20 mouse cellular contexts compared by ENCODE assay signal in the genomic region with DNA sequence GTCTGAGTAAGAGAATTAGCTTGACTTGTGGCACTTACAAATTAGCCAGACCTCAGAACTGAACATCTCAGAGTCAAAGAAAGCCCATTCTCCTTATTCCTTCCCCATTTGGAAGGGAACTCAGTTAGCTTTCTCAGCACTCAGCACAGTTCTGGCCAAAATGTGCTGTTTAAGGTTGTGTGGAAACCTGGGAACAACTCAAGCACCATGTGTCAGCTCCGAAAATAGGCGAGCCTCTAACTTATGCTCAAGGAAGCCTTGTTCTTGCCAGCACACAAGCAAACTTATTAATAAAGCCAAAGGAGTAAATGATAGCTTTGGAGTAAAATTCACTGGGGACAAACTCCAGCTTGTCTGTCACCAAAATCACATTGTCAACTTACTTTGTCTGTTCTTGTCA. TPM values are rescaled to one million over a fixed set of nuclear protein-coding genes. Genes with fewer than 3 reads are reported as not detected.
DNase-seq lines count a peak whose midpoint lies in the region; ATAC-seq and TF ChIP-seq lines count a peak whose summit lies in the region.
"Had no signal": no experiment of that assay in that cellular context is flagged by ENCODE, and none has a peak within 500 bp of the region (broad histone marks: within the 10 kb centered on the region; RNA-seq: fewer than 3 reads in every experiment).

No protein-coding gene starts in this region.

- no peak overlapping the region for H3K9ac ChIP-seq in heart, adult 2 months (ENCODE audit: low read depth, low read length)
- H3K9ac ChIP-seq: forebrain, embryonic 12.5 days; heart, embryonic 15.5 days; hindbrain, embryonic 13.5 days had no signal

- H3K27ac ChIP-seq in heart, adult 2 months: no peak overlapping the region
- H3K27ac ChIP-seq: forebrain, embryonic 12.5 days; heart, embryonic 10.5 days; heart, embryonic 15.5 days; hindbrain, embryonic 13.5 days; hindbrain, postnatal 0 days had no signal

- intact Hi-C loops in heart, adult 2 months (cut with DNase I): no loop called here

- no peak for TF ChIP-seq CTCF in heart, adult 2 months (IDR thresholded peaks at IDR 0.05)

- no peak for DNase-seq in frontal cortex, postnatal 25 days (ENCODE audit: low spot score in 2 of 2)
- peak; percentile 88 for DNase-seq in heart, adult 11 months
- DNase-seq in heart, adult 2 months: no peak
- DNase-seq in adipocyte (ENCODE audit: low spot score): peak; percentile 37
- DNase-seq in brain, adult 2 months (ENCODE audit: low read depth, low spot score): peak; percentile 23
- DNase-seq in urinary bladder, postnatal 14 days (ENCODE audit: low spot score): no peak
- DNase-seq: adrenal gland, adult 8-10 months; adrenal gland, postnatal 36 days; heart, postnatal 14 days; kidney, adult 11 months; kidney, adult 9 months had no signal

- H3K27me3 ChIP-seq in heart, adult 2 months (ENCODE audit: control insufficient read depth, insufficient read depth, low read length): no peaks in the 10 kb centered on the region
- H3K27me3 ChIP-seq: forebrain, embryonic 12.5 days; heart, embryonic 15.5 days; hindbrain, embryonic 13.5 days had no signal

- peak; percentile 65; the same call in 1 of the 2 replicates for ATAC-seq in frontal cortex, adult (ENCODE audit: low TSS enrichment)
- ATAC-seq: forebrain, embryonic 16.5 days; hindbrain, postnatal 0 days had no signal

- TF ChIP-seq POLR2A in heart, adult 2 months (IDR thresholded peaks at IDR 0.05; ENCODE audit: insufficient read depth, low read depth, low read length): no peak

- H3K4me3 ChIP-seq in heart, adult 2 months: no peak overlapping the region
- H3K4me3 ChIP-seq: erythroblast, embryonic 14.5 days; forebrain, embryonic 12.5 days; heart, embryonic 10.5 days; heart, embryonic 15.5 days; hindbrain, embryonic 13.5 days had no signal

- no peak for TF ChIP-seq EP300 in heart, adult 2 months (IDR thresholded peaks at IDR 0.05; ENCODE audit: insufficient read depth, low read depth, low read length)

- WGBS in heart, adult 2 months: 73% methylated on average over 2 of the region's 2 CpGs

- H3K4me1 ChIP-seq in heart, adult 2 months (ENCODE audit: control insufficient read depth, insufficient read depth, low read length): no peaks in the 10 kb centered on the region
- H3K4me1 ChIP-seq: forebrain, embryonic 12.5 days; heart, embryonic 10.5 days; heart, embryonic 15.5 days; hindbrain, embryonic 13.5 days had no signal

- no peaks in the 10 kb centered on the region for H3K36me3 ChIP-seq in heart, adult 2 months (ENCODE audit: control insufficient read depth, insufficient read depth, low read length)
- H3K36me3 ChIP-seq: forebrain, embryonic 12.5 days; heart, embryonic 10.5 days; heart, embryonic 15.5 days; hindbrain, embryonic 13.5 days had no signal

- no peaks in the 10 kb centered on the region for H3K79me2 ChIP-seq in heart, adult 2 months (replicated peaks; ENCODE audit: control insufficient read depth, insufficient read depth, low read length)

RNA-seq across cellular contexts. Expression of a gene that starts 54.1 kb away (rescaled TPM):
- total RNA-seq in heart, adult 2 months (2021): 1 to 10 TPM; 2.7 to 4.2 TPM
- 5.2 and 7.2 TPM in 2 replicates for polyA plus RNA-seq in heart, adult 2 months (2012; rRNA removed)
- total RNA-seq: hematopoietic stem cell, adult 5-6 weeks had no signal
- polyA plus RNA-seq: erythroblast, embryonic 14.5 days had no signal

Comparison
In these comparisons a context has a peak if more than half of its experiments do, and no peak if none do; other contexts are left out.
1. DNase-seq: peak in heart, adult 11 months (single experiment), adipocyte (single experiment) and brain, adult 2 months (single experiment); none in frontal cortex, postnatal 25 days (0 of 2), heart, adult 2 months (0 of 2) and urinary bladder, postnatal 14 days (single experiment).